Mouse (Mus musculus): ENCODE data around the gene Bdkrb2. TPM values are rescaled to one million over a fixed set of nuclear protein-coding genes. Genes with fewer than 3 reads are reported as not detected.
A peak's percentile ranks its signal among the peaks of the same experiment; 100 is the strongest.

Bdkrb2 gene
- total RNA-seq, 4 experiments from 2014 or later = 0.27 to 0.35 (median 0.33) TPM

DNA sequence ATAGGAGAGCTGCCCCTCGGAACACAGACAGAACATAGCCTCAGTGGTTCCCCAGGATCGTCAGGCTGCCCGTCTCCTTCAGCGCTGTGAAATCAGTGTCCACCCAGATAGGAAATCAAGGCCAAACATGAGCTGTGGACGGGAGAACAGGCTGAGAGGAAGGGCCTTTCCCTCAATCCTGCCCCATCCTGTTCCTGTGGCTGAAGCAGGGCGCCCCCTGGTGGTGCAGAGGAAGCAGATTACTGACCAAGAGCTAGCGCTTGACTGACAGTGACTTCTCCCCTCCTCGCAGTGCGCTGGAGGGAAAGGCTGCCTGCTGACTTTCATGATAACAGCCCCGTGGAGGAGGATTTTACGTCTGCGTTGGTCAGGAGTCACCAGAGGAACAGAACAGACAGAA lies 21.8 kb downstream of the Bdkrb2 start:
- peak; percentile 49 to 52 for DNase-seq (ENCODE audit: low spot score in 2 of 2)

- no peak for DNase-seq (ENCODE audit: low spot score in 2 of 2)
Measured at GRCm38 (mm10) chr12:105587526-105587925, 24.5 kb downstream of the Bdkrb2 start.

- no peak for DNase-seq (ENCODE audit: low spot score in 2 of 2)
Measured at GRCm38 (mm10) chr12:105590786-105591185, 27.8 kb downstream of the Bdkrb2 start.

DNA sequence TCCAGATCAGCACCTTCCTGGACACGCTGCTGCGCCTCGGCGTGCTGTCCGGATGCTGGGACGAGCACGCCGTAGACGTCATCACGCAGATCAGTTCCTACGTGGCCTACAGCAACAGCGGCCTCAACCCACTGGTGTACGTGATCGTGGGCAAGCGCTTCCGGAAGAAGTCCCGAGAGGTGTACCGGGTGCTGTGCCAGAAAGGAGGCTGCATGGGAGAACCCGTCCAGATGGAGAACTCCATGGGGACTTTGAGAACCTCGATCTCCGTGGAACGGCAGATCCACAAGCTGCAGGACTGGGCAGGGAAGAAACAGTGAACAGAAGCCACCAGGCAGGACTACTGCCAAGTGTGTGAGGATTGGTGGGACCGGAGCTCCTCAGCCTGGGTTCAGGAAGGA lies 29.3 kb downstream of the Bdkrb2 start:
- DNase-seq (ENCODE audit: low spot score in 2 of 2) = no peak

GRCm38 (mm10) chr12:105593471-105593870 lies 30.4 kb downstream of the Bdkrb2 start:
- DNase-seq (ENCODE audit: low spot score in 2 of 2) = no peak

GRCm38 (mm10) chr12:105597135-105597534 lies 34.1 kb downstream of the Bdkrb2 start:
- no peak for DNase-seq (ENCODE audit: low spot score in 2 of 2)

DNA sequence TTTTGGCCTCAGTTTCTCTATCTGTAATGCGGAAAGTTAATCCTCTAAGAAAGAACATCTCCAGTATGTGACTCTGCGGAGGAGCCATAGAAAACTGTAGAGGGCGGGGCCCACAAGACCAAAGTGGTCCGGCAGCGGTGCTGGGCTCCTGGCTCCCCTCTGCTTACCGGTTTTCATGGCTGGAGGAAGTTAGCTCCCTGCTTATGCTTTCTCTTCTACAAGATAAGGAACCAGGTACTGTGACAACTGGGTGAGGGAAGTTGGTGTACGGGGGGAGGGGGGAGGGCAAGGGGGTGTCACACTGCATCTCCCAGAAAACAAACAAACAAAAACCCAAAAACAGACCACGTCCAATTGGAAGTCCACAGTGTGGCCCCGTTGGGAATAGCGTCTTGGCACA lies 35.5 kb downstream of the Bdkrb2 start:
- DNase-seq (ENCODE audit: low spot score in 2 of 2) = no peak

GRCm38 (mm10) chr12:105599098-105599497 lies 36.1 kb downstream of the Bdkrb2 start:
- DNase-seq (ENCODE audit: low spot score in 2 of 2) = no peak

GRCm38 (mm10) chr12:105601586-105601985 lies 38.6 kb downstream of the Bdkrb2 start:
- DNase-seq (ENCODE audit: low spot score in 2 of 2) = no peak

GRCm38 (mm10) chr12:105602581-105603210 lies 39.7 kb downstream of the Bdkrb2 start, which contains the start of gene Bdkrb1:
Gene Bdkrb1 (plus strand): TSS chr12:105603085.
- no peak for DNase-seq (ENCODE audit: low spot score in 2 of 2)

DNA sequence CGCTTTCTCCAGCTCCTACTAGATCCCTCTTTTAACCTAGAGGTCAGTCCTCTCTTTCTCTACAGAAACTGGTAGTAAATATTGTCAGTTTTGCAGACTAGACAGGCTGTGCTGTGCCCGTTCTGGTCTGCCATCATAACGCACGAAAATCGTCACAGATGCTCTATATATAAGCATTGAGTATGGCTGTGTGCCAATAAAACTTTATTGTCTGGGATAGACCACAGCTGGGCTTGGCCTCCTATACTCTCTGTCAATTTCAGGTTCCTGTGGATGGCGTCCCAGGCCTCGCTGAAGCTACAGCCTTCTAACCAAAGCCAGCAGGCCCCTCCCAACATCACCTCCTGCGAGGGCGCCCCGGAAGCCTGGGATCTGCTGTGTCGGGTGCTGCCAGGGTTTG lies 40.9 kb downstream of the Bdkrb2 start:
- DNase-seq (ENCODE audit: low spot score in 2 of 2) = no peak

GRCm38 (mm10) chr12:105605212-105605611 lies 42.2 kb downstream of the Bdkrb2 start:
- no peak for DNase-seq (ENCODE audit: low spot score in 2 of 2)

DNA sequence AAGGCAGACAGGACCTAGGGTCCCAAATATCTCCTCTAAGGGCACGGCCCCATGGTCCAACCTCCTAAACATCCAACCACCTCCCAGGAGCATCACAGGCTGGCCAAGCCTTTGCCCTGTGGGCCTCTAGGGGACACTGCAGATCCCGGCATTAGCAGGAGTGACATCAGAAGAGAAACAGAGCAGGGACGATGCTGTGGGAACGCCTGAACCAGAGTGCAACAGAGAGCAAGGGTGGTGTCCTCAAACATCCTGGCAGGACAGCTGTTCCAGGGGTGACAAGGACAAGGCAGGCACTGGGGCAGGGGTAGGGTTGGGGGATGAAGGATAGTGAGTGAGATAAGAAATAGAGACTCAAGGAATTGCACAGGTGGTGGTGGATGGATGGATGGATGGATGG lies 43.9 kb downstream of the Bdkrb2 start:
- no peak for DNase-seq (ENCODE audit: low spot score in 2 of 2)

- DNase-seq (ENCODE audit: low spot score in 2 of 2) = no peak
Measured at GRCm38 (mm10) chr12:105611045-105611444, 48.0 kb downstream of the Bdkrb2 start.

GRCm38 (mm10) chr12:105611748-105612147 lies 48.7 kb downstream of the Bdkrb2 start:
- DNase-seq (ENCODE audit: low spot score in 2 of 2) = no peak

DNA sequence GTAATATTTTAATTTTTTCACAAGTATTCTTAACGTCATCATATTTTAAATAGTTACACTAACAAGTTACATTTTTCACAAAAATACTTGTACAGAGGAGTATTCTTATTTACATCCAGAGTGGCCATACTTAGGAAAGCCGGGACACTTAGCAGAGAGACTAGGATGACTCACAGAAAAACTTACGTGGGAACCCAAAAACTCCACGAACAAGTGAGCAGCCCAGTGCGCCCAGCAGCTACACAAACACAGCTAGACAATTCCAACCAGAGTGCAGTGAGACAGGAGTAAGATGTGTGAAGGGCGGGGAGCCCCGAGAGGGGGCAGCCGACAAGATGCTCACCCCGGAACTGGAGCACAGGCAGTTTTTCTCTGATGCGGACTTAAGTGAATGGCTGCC lies 50.5 kb downstream of the Bdkrb2 start:
- DNase-seq (ENCODE audit: low spot score in 2 of 2) = no peak

- DNase-seq (ENCODE audit: low spot score in 2 of 2) = no peak
Measured at GRCm38 (mm10) chr12:105622048-105622447, 59.0 kb downstream of the Bdkrb2 start.

DNA sequence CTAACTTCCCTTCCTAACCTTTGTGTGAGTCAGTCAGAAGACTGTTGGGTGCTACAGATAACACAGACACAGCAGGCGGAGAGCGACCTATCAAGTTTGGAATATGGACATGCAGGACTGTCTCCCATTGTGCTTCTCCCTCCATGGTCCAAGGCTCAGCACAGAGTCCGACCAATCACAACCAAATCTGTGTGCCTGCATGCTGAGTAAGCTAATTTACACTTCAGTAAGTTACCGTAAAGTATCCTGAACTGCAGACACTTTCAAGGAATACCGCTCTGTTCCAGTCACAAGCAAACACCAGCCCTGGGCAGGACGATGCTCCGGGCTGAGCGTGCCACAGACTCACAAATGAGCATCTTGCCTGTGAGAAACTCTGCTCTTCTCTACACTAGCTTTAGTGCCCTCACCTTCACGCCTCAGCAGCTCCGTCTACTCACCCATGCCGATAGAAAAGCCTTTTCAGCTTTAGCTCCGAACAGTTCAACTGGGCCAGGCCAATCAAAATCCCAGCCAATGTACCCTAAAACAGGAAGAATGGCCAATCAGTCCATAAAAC lies 60.0 kb downstream of the Bdkrb2 start:
- no peak for DNase-seq (ENCODE audit: low spot score in 2 of 2)

GRCm38 (mm10) chr12:105625798-105626197 lies 62.8 kb downstream of the Bdkrb2 start:
- no peak for DNase-seq (ENCODE audit: low spot score in 2 of 2)

DNA sequence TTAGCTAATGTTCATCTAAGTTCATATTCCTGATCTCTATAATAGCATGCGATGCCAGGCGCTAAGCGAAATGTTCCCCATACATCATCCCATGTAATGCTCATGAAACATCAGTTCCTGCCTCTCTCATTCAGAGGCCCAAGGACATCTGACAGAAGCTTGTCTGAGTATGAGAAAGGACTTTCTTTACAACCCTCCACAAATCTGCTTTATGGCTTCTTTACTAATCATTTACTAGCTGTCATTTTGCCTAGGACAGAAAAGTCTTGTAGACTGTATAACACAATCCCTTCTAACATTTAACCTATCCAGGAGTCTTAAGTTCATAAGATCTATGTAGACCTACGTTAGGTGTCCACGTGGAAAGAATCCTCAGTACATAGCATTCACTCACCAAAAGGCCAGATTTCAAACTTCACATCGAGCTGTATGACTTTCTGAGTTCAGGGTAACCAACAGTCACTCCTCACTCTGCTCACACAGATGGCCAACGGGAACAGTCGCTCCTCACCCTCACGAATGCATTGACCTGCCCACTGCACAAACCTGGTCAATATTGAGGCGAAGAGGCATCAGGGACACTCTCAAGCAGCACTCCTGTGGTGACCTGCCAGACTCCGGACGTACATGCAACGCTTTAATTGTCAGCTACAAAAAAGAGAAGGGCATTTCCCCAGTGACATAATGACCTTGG lies 71.5 kb downstream of the Bdkrb2 start:
- DNase-seq (ENCODE audit: low spot score in 2 of 2) = no peak

GRCm38 (mm10) chr12:105636551-105636950 lies 73.5 kb downstream of the Bdkrb2 start:
- DNase-seq (ENCODE audit: low spot score in 2 of 2) = no peak

- no peak for DNase-seq (ENCODE audit: low spot score in 2 of 2)
Measured at GRCm38 (mm10) chr12:105637554-105637953, 74.5 kb downstream of the Bdkrb2 start.

All from gastrocnemius, adult 8-10 months (tissue).